Mouse (Mus musculus) kidney, embryonic 15.5 days (tissue): ENCODE results near the gene Efnb1. TPM values are rescaled to one million over a fixed set of nuclear protein-coding genes. Genes with fewer than 3 reads are reported as not detected.

Experiments used
- polyA plus RNA-seq: library from polyadenylated mRNA; unstranded; fragments of >200 nt; fragmentation: Nextera tagmentation; extraction: Ambion mirVana; gene quantifications from 2 replicates; pipeline ENCODE4 v1.2.1, GENCODE M21; 2015

Gene Efnb1
- polyA plus RNA-seq, 1 experiment from 2014 or later, result 69.5 TPM

Other genes starting within 250 kb of the Efnb1 start
- gene Ophn1, start 245.1 kb upstream of the Efnb1 start, polyA plus RNA-seq, result 17.4 and 17.6 TPM in 2 replicates
- 20.0 and 22.3 TPM in 2 replicates for gene Yipf6, start 199.8 kb upstream of the Efnb1 start, polyA plus RNA-seq
- 14.0 and 15.8 TPM in 2 replicates for gene Stard8, start 132.9 kb upstream of the Efnb1 start, polyA plus RNA-seq